Mouse (Mus musculus): Measurements from ENCODE around the gene Trappc2l.

DNA sequence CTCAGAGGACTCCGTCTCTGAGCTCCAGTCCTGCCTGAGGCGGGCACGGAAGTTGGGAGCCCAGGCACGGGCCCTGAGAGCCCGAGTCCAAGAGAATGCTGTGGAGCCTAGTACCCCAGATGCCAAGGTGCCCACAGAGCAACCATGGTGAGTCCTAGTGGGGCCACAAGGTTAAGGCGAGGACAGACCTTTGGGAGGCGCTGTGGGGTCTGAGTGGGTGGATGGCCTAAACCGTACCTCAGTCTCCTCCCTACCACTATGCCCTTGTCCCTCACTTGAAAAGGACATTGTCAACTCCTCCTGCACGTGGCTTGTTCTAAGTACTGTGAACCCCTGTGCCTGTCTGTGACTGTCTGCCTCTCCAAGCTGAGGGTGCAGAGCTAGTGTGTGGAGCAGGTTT lies 42.1 kb upstream of the Trappc2l start:
- TF ChIP-seq CTCF (conservative IDR thresholded peaks at IDR 0.05; ENCODE audit: low read length) (no peak), NANOG (IDR thresholded peaks at IDR 0.05; ENCODE audit: borderline replicate concordance, low read length) (no peak)
